Mouse (Mus musculus) layer of hippocampus, postnatal 10 days (tissue): ENCODE results near the gene Klrb1f. TPM values are rescaled to one million over a fixed set of nuclear protein-coding genes. Genes with fewer than 3 reads are reported as not detected.
A peak's percentile ranks its signal among the peaks of the same experiment; 100 is the strongest.
"Not testable (repeated sequence)": the region's sequence is repeated elsewhere in the genome, so short reads cannot be mapped to it uniquely, and the experiment has no call there.

Experiments used
- DNase-seq, 2 experiments: peaks; one replicate each; pipeline ENCODE4 v3.0.0; 2021; ENCODE audit warnings: low spot score in 2 of 2
- total RNA-seq, 2 experiments: library from RNA; stranded (reverse); gene quantifications; 2 replicates each; pipeline ENCODE4 v1.2.3; 2021

Gene Klrb1f
- total RNA-seq, 2 experiments from 2014 or later: not detected

- DNase-seq: peak; percentile 19 to 28
These were observed 3.3 kb downstream of the Klrb1f start for GRCm38 (mm10) chr6:129048857-129049473.

DNA sequence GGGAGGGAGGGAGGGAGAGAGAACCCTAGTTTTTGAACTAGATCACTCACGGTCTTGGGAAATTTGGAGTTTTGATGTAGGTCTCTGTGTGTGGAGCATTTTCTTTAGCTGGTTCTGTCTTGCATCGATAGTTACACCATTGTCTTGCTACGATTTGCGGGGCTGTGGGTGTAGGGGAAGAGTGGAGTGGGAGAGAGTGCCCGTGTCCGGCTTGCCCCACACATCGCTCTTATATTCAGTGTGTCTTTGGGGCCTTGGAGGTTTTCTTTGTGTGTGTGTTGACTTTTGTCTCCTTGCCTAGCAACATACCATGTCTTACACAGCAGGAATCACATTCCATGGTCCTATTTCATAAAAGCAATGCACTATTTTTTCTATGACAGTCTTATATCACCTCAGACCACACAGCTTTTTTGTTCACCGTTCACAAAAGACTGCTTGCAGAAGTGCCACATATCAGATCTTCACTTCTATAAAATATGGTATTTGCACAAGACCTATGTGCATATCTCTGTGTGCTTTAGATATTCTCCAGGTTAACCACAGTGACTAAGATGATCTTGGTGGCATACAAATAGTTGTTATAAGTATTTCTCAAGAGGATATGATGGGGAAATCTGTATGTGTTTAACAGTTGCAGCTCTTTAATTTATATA is 4.0 kb downstream of the Klrb1f start:
- DNase-seq: no peak

GRCm38 (mm10) chr6:129051086-129051485 is 5.4 kb downstream of the Klrb1f start:
- DNase-seq: no peak

GRCm38 (mm10) chr6:129051731-129052130 is 6.0 kb downstream of the Klrb1f start:
- DNase-seq: no peak

DNA sequence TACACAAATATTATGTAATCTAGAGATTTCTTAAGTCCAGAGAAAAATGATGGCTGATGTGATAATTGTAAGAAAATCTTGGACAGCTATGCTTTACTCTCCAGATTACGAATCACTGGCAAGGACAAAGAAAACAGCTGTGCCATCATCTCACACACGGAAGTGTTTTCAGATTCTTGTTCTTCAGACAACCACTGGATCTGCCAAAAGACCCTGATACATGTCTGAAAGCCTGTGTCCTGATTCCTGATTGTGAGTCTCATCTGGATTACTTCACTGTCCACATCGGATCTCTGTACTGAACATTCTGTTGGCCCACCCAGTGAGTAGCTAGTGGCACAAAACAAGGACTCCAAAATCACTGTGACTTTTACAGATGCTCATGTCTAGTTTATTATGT is 10.5 kb downstream of the Klrb1f start:
- no peak for DNase-seq

GRCm38 (mm10) chr6:129058013-129058412 is 12.3 kb downstream of the Klrb1f start:
- DNase-seq: no peak

DNA sequence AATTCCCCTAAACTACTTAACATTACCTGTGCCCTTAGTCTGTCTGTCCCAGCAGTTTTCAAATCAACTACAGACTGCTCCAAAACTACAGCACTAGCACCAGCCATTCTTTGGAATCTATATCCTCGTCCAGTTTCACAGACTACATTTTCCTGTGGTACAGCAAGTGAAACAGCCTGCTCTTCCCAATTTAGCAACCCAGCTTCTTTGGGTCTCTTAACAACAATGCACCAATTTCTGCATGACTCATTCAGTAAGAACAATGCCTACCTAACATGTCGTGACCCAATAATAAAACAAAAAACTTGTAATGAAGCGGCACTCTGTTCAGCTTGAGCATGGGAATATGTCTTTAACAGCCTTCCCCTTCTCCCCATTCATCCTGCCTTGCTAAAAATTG is 19.7 kb downstream of the Klrb1f start:
- DNase-seq: no peak

DNA sequence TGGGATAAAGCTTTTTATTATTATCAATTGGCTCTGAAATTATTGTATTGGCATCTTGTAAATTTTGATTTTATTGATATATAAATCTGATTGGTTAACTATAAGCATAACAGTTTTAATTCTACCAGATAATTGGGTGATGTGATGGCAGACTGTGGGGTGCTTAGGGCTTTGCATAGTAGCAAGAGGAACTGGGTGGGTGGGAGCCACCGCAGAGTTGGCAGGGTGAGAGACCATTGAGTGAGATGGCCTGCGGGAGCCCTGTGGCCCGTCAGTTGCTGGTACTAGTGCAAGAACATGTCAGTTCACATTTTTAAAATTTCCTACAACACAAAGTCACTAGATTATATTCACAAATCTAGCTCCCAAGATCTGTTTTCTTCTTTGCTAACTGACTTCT is 20.2 kb downstream of the Klrb1f start:
- DNase-seq: no peak

GRCm38 (mm10) chr6:129066530-129066929 is 20.8 kb downstream of the Klrb1f start:
- no peak for DNase-seq

GRCm38 (mm10) chr6:129066986-129067385 is 21.3 kb downstream of the Klrb1f start:
- DNase-seq: peak; percentile 29 to 43

DNA sequence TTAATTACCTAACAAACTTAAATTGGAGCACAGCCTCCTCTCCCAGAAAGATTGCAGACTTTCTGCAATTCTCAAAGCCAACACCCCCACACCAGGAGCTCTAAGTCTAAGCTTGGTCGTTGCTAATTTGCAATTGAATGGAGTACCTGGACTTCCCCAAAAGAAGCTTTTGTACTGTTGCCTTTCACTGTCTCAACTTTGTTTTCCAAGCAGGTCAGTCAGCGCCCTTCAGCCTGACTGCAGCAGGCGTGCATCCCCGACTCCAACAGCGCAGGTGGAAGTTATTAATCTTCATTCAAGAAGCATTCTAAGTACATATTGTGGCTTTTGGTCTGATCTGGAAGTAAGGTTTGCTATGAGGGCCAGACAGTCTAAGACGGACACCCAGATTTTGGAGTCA is 39.4 kb downstream of the Klrb1f start:
- DNase-seq: no peak

- DNase-seq: not testable (repeated sequence)
These were observed 40.3 kb downstream of the Klrb1f start for GRCm38 (mm10) chr6:129086031-129086430.

GRCm38 (mm10) chr6:129088161-129088560 is 42.5 kb downstream of the Klrb1f start:
- peak; percentile 19 to 22 for DNase-seq

- DNase-seq: not testable (repeated sequence)
These were observed 42.9 kb downstream of the Klrb1f start for GRCm38 (mm10) chr6:129088596-129088995.

- DNase-seq: peak in 1 of 2 experiments; percentile 12
These were observed 49.5 kb downstream of the Klrb1f start for GRCm38 (mm10) chr6:129095166-129095565.

GRCm38 (mm10) chr6:129097929-129098328 is 52.2 kb downstream of the Klrb1f start:
- DNase-seq: no peak

GRCm38 (mm10) chr6:129100794-129101193 is 55.1 kb downstream of the Klrb1f start, which contains the start of gene Clec2e:
Clec2e (minus strand) TSS chr6:129100913.
- DNase-seq: not testable (repeated sequence)

DNA sequence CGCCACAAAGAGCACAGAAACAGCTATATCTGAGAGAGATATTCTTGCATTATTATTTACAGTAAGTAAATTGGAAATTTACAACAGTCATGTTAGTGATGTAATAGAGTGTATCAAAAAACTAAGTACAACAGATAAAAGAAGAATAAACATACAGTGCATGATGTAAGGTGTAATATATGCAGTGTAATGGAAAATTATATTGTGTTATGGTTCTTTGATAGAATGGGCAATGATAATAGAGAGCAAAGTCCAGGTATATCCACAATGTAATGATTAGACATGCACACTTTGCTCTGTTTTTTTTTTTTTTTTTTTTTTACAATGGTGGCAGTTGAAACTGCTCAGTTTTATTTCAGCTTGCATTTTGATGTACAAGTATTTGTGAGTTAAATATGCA is 55.9 kb downstream of the Klrb1f start:
- no peak for DNase-seq

DNA sequence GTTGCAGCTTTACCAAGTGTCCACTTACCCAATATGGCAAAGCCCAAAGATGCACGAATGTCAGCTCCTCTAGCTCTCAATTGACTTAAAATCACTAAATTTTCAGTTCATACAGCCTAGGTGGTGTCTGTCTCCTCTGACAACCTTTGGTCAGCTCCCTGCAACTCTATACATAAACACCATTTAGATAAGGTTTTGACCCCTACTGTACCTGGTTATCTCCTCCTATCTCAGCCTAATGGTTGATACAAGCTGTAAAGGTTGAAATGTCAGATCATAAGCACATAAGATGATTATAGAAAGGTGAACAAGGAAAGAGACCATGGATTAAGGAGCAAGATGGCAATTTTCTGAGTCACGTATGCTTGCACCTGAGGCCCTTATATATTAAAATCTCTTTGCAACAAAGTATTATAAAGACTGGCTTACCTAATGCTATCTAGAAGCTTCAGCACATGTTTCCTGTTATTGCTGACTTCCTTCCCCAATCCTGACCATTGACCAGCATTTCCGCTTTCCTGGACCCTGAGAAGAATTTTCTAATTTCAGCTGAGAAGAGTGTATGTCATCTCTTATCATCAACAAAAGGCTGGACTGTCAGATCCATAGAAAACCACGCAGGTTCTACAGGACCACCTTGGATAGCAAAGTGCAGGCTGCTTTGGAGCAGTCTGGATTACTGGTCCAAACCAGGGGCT is 57.3 kb downstream of the Klrb1f start:
- no peak for DNase-seq
